Mouse (Mus musculus) frontal cortex, postnatal 14 days (tissue): Measurements from ENCODE around the gene Creld2.
"Not testable (repeated sequence)": the region's sequence is repeated elsewhere in the genome, so short reads cannot be mapped to it uniquely, and the experiment has no call there.

ENCODE experiments used
- DNase-seq, 2 experiments: peaks; one replicate each; pipeline ENCODE4 v3.0.0; 2022; ENCODE audit warnings: low spot score in 2 of 2

The Creld2 gene

GRCm38 (mm10) chr15:88819026-88819905, at the start of gene Creld2, which contains the start of gene Alg12:
TSS of gene Creld2 (plus strand) at chr15:88819646.
TSS of gene Alg12 (minus strand) at chr15:88819318.
- peak; percentile 100 for DNase-seq

GRCm38 (mm10) chr15:88774630-88775029, 44.8 kb upstream of the Creld2 start:
- not testable (repeated sequence) for DNase-seq

- no peak for DNase-seq
Measured at GRCm38 (mm10) chr15:88792140-88792850, 27.2 kb upstream of the Creld2 start.

GRCm38 (mm10) chr15:88794729-88795128, 24.7 kb upstream of the Creld2 start:
- DNase-seq = not testable (repeated sequence)

- DNase-seq = no peak
Measured at GRCm38 (mm10) chr15:88799950-88800371, 19.5 kb upstream of the Creld2 start.

- no peak for DNase-seq
Measured at GRCm38 (mm10) chr15:88800921-88801354, 18.5 kb upstream of the Creld2 start.

GRCm38 (mm10) chr15:88801903-88802302, 17.5 kb upstream of the Creld2 start:
- no peak for DNase-seq

GRCm38 (mm10) chr15:88802348-88802747, 17.1 kb upstream of the Creld2 start:
- no peak for DNase-seq

GRCm38 (mm10) chr15:88808121-88808520, 11.3 kb upstream of the Creld2 start:
- no peak for DNase-seq

- no peak for DNase-seq
Measured at GRCm38 (mm10) chr15:88810369-88810768, 9.1 kb upstream of the Creld2 start.

- no peak for DNase-seq
Measured at GRCm38 (mm10) chr15:88813262-88813661, 6.2 kb upstream of the Creld2 start.

GRCm38 (mm10) chr15:88813873-88814272, 5.6 kb upstream of the Creld2 start:
- DNase-seq = not testable (repeated sequence)

- no peak for DNase-seq
Measured at GRCm38 (mm10) chr15:88814411-88815047, 4.9 kb upstream of the Creld2 start.

- DNase-seq = no peak
Measured at GRCm38 (mm10) chr15:88815196-88815700, 4.2 kb upstream of the Creld2 start.

- peak in 1 of 2 experiments; percentile 17 for DNase-seq
Measured at GRCm38 (mm10) chr15:88819906-88820303, 459 bp downstream of the Creld2 start.

- no peak for DNase-seq
Measured at GRCm38 (mm10) chr15:88821403-88821802, 2.0 kb downstream of the Creld2 start.

- DNase-seq = no peak
Measured at GRCm38 (mm10) chr15:88822513-88822912, 3.1 kb downstream of the Creld2 start.

- DNase-seq = no peak
Measured at GRCm38 (mm10) chr15:88823376-88823775, 3.9 kb downstream of the Creld2 start.

- no peak for DNase-seq
Measured at GRCm38 (mm10) chr15:88827466-88827865, 8.0 kb downstream of the Creld2 start.

GRCm38 (mm10) chr15:88827991-88828799, 8.7 kb downstream of the Creld2 start:
- DNase-seq = peak; percentile 33 to 54
